Mouse (Mus musculus): ENCODE measurements around the gene Plk5.

Plk5 gene

GRCm38 (mm10) chr10:80356737-80357136, 478 bp downstream of the Plk5 start:
- DNase-seq (ENCODE audit: low spot score in 2 of 2), result no peak

GRCm38 (mm10) chr10:80357336-80357735, 1.1 kb downstream of the Plk5 start:
- DNase-seq (ENCODE audit: low spot score in 2 of 2), result no peak

DNA sequence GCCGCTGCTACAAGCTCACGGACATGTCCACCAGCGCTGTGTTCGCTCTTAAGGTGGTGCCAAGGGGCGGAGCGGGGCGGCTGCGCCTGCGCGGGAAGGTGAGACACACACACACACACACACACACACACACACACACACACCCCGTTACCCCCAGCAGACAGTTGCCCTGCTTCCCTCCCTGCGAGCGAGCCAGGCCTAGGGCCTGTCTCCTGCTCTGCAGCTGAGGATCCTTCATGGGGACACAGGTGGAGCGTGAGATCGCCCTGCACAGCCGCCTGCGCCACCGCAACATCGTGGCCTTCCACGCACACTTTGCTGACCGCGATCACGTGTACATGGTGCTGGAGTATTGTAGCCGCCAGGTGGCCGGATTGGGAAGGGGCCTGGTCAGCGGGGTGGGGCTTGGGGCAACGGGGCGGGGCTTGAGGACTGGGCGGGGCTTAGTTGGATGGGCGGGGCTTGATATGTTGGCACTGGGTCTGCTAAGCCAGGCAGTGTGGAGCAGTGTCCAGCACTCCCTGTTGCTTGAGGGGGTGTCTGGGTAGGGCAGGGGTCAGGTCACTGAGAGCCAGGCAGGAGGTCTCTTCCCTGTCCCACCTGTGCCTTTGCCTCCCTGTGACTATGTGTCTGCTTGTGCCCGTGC, 1.9 kb downstream of the Plk5 start:
- no peak for DNase-seq (ENCODE audit: low spot score in 2 of 2)

DNA sequence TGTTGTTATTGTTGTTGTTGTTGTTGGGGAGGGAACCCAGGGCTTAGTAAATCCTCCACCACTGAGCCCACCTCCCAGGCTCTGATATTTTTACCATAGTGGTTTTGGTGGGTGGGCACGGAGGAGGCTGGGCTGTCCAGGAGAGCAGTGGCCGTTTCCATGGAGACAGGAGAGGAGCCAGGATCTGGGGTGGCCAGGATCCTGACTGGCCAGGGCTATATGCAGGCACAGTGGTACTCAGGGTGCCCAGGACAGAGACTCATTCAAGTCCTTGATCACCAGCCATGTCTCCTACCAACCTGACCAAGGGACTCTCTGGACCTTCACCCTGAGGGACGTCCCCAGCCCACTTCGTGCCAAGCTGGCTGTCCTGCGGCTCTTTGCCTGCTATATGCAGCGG, 7.5 kb downstream of the Plk5 start:
- no peak for DNase-seq (ENCODE audit: low spot score in 2 of 2)

GRCm38 (mm10) chr10:80365736-80366135, 9.5 kb downstream of the Plk5 start:
- no peak for DNase-seq (ENCODE audit: low spot score in 2 of 2)

- no peak for DNase-seq (ENCODE audit: low spot score in 2 of 2)
Measured at GRCm38 (mm10) chr10:80367954-80368353, 11.7 kb downstream of the Plk5 start.

GRCm38 (mm10) chr10:80368392-80368791, 12.1 kb downstream of the Plk5 start:
- no peak for DNase-seq (ENCODE audit: low spot score in 2 of 2)

GRCm38 (mm10) chr10:80369995-80370747, 13.9 kb downstream of the Plk5 start:
- DNase-seq (ENCODE audit: low spot score in 2 of 2), result no peak

DNA sequence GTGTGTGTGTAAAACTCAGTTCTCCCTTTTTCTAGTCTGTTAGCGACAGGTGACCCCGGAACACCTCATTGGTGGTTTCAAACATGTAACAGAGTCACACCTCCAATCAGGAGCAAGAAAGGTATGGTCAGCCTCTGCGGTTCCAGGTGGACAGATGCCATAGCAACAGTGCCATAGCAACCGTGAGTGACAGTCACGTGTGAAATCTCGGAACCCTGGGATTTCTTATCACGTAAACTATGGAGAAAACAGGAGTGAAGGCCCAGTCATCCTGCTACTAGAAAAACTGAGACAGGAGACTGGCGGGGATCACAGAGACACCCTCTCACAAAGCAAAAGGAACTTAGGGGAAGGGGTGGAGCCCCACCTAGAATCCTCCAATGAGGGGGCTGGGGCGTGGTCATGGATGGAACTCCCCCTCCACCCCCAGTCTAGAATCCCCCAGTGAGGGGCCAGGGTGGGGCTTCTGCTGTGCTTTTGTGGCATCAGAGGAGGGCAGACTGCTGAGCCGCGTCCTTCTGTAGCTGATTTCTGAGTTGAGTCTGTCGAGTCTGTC, 15.2 kb downstream of the Plk5 start:
- peak in 1 of 2 experiments; percentile 72 for DNase-seq (ENCODE audit: low spot score in 2 of 2)

DNA sequence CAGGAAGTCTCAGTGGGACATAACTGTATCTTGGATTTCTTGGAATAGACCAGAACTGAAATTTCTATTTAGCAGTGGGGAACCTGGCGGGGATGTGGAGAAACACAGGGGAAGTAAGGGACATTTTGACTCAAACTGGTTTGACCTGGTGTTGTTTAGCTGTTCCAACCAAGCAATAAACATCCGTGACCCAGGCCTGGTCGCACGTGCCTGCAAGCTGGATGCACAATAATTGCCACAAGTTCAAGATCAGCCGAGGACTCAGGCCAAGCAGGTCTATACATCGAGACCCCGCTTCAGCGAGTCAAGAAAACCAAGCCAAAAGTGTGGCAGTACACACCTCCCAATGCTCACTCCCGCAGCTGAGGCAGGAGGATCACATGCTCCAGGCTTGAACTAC, 15.7 kb downstream of the Plk5 start:
- no peak for DNase-seq (ENCODE audit: low spot score in 2 of 2)

DNA sequence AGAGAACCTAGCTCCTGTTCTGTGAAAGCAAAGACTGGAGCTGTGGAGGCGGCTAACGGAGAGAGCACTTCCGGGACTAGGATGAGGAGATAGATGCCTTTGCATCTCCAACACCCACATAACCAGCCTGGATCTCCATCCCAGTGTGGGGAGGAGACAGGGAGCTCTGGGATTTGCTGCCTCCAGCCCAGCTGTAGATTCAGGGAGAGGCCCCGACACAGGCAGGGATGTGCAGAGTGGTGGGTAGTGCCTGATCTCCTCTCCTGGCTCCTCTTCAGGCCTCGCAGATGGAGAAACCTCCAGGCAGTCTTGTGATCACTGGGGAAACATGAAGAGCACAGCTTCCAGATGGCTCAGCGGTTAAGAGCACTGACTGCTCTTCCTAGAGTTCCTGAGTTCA, 16.4 kb downstream of the Plk5 start:
- DNase-seq (ENCODE audit: low spot score in 2 of 2), result no peak

GRCm38 (mm10) chr10:80374063-80374462, 17.8 kb downstream of the Plk5 start:
- DNase-seq (ENCODE audit: low spot score in 2 of 2), result peak in 1 of 2 experiments; percentile 71

- peak; percentile 79 to 90 for DNase-seq (ENCODE audit: low spot score in 2 of 2)
Measured at GRCm38 (mm10) chr10:80376160-80376559, 19.9 kb downstream of the Plk5 start.

DNA sequence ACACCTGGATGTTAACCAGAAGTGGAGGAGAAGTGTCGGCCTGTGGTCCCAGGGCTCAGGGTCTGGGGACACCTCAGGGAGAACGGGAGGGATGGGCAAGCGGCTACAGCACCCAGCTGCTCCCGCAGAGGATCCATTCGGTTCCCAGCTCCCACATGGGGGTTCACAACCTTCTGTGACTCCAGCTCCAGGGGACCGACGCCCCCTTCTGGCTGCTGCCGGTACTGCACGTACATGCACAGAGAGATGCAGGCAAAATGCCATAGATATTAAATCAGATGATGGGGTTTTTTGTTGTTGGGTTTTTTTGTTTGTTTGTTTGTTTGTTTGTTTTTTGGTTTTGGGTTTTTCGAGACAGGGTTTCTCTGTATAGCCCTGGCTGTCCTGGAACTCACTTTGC, 21.5 kb downstream of the Plk5 start:
- no peak for DNase-seq (ENCODE audit: low spot score in 2 of 2)

DNA sequence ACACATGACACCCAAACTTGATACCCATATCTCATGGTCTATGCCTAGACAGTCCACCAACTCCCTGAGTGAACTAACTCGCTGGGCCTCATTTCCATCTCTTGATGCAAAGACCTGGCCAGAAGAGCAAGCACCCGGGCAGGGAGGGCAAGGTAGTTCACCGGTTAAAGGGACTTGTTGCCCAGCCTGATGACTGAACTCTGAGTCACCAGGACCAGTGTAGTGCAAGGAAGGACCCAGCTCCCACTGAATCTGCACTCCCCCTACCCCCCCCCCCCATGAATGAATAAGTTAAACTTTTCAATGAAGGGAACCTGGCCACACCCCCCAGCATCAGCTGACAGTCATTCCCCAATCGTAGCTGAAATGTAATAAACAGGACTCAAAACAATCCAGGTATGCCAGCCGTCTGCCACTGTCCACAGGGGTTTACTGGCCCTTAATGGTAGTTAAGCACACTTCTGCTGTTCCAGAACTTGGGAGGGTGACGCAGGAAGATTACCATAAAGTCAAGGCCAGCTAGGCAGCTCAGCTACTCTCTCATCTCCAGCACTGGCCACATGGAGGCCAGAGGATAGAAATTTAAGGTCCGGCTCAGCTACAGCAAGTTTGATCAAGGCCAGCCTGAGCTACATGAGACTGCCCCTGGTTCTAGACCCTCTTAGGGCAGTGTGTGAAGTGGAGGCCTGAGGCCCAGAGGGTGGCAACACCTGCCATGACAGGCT, 26.5 kb downstream of the Plk5 start:
- no peak for DNase-seq (ENCODE audit: low spot score in 2 of 2)

GRCm38 (mm10) chr10:80383431-80383830, 27.2 kb downstream of the Plk5 start:
- DNase-seq (ENCODE audit: low spot score in 2 of 2), result no peak

DNA sequence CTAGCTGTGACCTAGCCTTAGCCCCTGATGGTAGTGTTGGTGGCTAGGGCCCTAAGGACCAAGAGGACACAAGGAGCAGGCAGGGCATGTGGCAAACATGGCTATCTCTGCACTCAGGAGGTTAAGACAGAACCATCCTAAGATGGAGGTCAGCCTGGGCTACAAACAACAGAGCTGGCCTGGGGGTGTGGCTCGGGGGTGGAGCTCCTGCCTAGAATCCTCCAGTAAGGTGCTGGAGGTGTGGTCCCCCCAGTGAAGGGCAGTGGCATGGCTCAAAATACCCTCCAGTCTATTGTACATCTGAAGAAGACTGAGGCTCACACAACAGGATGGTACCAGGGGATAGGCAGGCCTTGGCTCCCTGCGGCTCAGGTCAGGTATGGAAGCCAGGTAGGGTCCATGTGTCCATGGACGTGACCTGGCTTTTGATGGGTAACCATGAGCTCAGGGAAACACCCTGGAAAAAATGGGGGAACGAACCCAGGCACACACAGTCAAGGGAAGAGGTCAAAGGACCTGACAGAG, 27.9 kb downstream of the Plk5 start:
- DNase-seq (ENCODE audit: low spot score in 2 of 2), result no peak

DNA sequence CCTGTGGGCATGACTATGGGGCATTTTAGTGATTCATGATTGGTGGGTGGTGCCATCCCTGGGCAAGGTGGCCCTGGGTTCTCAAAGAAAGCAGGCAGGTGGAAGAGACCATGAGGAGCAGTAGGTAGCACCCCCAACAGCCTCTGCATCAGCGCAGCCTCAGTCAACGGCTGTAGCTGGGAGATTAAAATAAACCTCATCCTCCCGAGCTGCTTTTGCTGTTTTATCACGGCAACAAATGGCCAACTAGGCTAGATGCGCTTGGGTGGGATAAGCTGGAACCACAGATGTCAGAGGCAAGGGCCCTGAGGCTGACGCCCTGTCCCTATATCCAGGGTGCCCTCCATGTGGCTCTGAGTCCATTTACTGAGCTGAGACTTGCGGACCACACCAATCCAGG, 28.4 kb downstream of the Plk5 start:
- no peak for DNase-seq (ENCODE audit: low spot score in 2 of 2)

DNA sequence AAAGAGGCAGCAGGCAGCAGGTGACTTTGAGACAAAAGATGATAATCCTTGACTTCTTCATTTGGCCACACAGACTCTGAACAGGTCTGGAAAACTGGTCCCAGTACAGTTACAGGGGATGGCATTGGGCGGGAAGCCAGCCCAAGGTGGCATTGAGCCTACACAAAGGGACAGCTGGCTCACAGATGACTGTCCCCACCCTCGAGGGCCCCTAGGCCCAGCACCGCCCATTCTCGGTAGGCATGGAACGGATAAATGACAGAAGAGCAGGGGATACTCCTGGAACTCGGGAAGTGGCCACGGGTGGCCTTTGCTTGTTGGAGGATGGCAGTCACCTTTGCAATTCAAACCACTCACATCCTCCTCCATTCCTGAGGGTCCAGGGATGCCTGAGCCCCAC, 29.1 kb downstream of the Plk5 start:
- DNase-seq (ENCODE audit: low spot score in 2 of 2), result no peak

DNA sequence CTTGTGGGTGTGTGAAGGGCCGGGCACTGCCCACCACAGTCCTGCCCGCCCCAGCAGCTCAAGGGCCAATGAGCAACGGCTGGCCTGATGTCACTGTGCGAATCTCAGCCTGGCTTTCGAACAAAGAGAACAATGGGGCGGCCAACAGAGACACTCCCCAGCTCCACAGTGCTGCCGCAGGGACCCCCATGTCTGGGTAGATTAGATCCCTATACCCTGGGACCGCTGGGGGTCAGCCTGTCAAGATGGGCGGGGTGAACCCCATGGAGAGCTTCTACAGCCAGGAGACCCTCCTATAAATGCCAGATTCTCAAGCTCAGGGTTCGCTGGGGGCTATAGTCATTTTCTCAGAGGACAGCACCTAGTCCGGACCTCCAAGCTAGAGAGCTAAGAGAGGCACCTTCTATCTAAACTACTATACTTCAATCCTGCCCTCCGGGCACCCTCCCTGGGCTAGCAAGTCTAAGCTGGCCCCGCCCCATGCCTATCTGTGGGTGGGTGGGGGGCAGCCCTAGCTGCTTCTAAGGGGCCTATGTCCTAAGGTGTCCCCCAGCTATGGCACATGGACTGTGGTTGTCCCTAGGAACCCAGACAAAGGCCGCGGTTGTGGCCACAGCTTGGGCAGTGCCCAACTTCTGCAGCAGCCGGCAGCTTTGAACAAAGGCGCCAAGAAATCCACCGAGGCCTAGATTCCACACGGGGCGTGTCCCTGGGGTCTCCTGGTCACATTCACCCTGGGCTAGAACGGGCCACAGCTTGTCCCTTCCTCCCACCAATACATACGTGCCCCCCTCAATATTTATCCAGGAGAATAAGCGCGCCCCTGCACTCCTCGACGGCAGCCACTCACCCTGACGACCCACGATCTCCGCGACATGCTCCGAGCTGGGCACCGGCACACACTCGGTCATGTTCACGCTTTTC, 29.8 kb downstream of the Plk5 start:
- no peak for DNase-seq (ENCODE audit: low spot score in 2 of 2)
